Comparison of ENCODE assay signal across 10 mouse cellular contexts in the genomic region with DNA sequence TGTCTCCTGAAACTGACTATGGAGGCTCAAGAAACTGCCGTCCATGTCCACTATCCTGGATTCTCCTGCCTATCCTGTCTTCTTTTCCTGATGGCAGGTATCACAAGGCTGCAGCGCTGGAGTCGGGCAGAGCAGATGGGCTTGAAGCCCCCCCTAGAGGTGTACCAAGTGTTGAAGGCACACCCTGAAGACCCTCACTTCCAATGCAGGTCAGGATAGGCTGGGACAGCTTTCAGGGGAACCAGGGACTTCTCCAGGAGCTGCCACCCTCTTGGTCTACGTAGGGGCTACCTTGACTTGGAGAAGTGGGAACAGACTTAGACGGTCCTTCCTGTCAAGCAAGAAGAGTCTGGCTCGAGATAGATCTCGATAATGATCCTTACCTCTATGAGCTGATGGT. TPM values are rescaled to one million over a fixed set of nuclear protein-coding genes. Genes with fewer than 3 reads are reported as not detected.
A peak's percentile ranks its signal among the peaks of the same experiment; 100 is the strongest.
DNase-seq lines count a peak whose midpoint lies in the region; ATAC-seq and TF ChIP-seq lines count a peak whose summit lies in the region.
"Had no signal": no experiment of that assay in that cellular context is flagged by ENCODE, and none has a peak within 500 bp of the region (broad histone marks: within the 10 kb centered on the region; RNA-seq: fewer than 3 reads in every experiment).

No protein-coding gene starts in this region.

- no peak for DNase-seq in heart, postnatal 10 days
- no peak for DNase-seq in hindbrain, embryonic 11.5 days (ENCODE audit: low spot score)
- DNase-seq in midbrain, embryonic 11.5 days (ENCODE audit: low spot score, missing footprints): no peak
- DNase-seq in c-Kit-positive CD71-positive TER-119-positive erythroid progenitor cells, embryonic 14.5 days (ENCODE audit: low spot score): no peak
- no peak for DNase-seq in B cell, adult 2 months
- no peak for DNase-seq in thymus, postnatal 4 days
- DNase-seq: lung, postnatal 4 days had no signal

- H3K4me3 ChIP-seq in heart, embryonic 11.5 days (ENCODE audit: low read depth, low read length): peak overlapping the region; percentile 67
- H3K4me3 ChIP-seq in E14TG2a.4 (replicated peaks; ENCODE audit: low read length): peak overlapping the region; percentile 80; the same call in 1 of the 2 replicates
- H3K4me3 ChIP-seq in hindbrain, embryonic 11.5 days (ENCODE audit: low read depth, low read length): no peak overlapping the region
- H3K4me3 ChIP-seq in midbrain, embryonic 11.5 days (ENCODE audit: low read depth, low read length): no peak overlapping the region

- H3K27ac ChIP-seq in heart, embryonic 11.5 days (ENCODE audit: low read depth, low read length): no peak overlapping the region
- H3K27ac ChIP-seq in hindbrain, embryonic 11.5 days (ENCODE audit: low read depth, low read length): no peak overlapping the region
- H3K27ac ChIP-seq in midbrain, embryonic 11.5 days (ENCODE audit: low read depth, low read length): no peak overlapping the region

- TF ChIP-seq CTCF in E14TG2a.4 (conservative IDR thresholded peaks at IDR 0.05; ENCODE audit: low read length): no peak

- H3K4me1 ChIP-seq in heart, embryonic 11.5 days (ENCODE audit: control insufficient read depth, insufficient read depth, low read length): peaks cover 7% of the 10 kb centered on the region; the same call in 1 of the 2 replicates
- peaks cover 53% of the 10 kb centered on the region for H3K4me1 ChIP-seq in E14TG2a.4 (replicated peaks; ENCODE audit: low read depth, low read length)
- H3K4me1 ChIP-seq in hindbrain, embryonic 11.5 days (replicated peaks; ENCODE audit: control insufficient read depth, insufficient read depth, low read length): peaks cover 6% of the 10 kb centered on the region; the same call in 1 of the 2 replicates
- peaks cover 9% of the 10 kb centered on the region for H3K4me1 ChIP-seq in midbrain, embryonic 11.5 days (ENCODE audit: control insufficient read depth, insufficient read depth, low read length)

- peaks cover 3% of the 10 kb centered on the region; the same call in 1 of the 2 replicates for H3K27me3 ChIP-seq in heart, embryonic 11.5 days (ENCODE audit: control insufficient read depth, insufficient read depth, low read length)
- H3K27me3 ChIP-seq in E14TG2a.4 (ENCODE audit: insufficient read depth, low read length): 0 out of 2 replicates have a peak, but pooled peaks cover 10% of the 10 kb centered on the region
- H3K27me3 ChIP-seq in hindbrain, embryonic 11.5 days (ENCODE audit: control insufficient read depth, insufficient read depth, low read length): no peaks in the 10 kb centered on the region
- peaks cover 3% of the 10 kb centered on the region; the same call in 1 of the 2 replicates for H3K27me3 ChIP-seq in midbrain, embryonic 11.5 days (ENCODE audit: control insufficient read depth, insufficient read depth, low read length)

- 79% methylated on average over 7 of the region's 7 CpGs for WGBS in heart, embryonic 11.5 days (ENCODE audit: insufficient replicate concordance)
- 84% methylated on average over 7 of the region's 7 CpGs for WGBS in hindbrain, embryonic 11.5 days
- WGBS in midbrain, embryonic 11.5 days: 81% methylated on average over 7 of the region's 7 CpGs

- H3K9me3 ChIP-seq in heart, embryonic 11.5 days (replicated peaks; ENCODE audit: control insufficient read depth, low read length): no peaks in the 10 kb centered on the region
- no peaks in the 10 kb centered on the region for H3K9me3 ChIP-seq in E14TG2a.4 (ENCODE audit: low read length)
- no peaks in the 10 kb centered on the region for H3K9me3 ChIP-seq in hindbrain, embryonic 11.5 days (ENCODE audit: control insufficient read depth, low read length)
- no peaks in the 10 kb centered on the region for H3K9me3 ChIP-seq in midbrain, embryonic 11.5 days (ENCODE audit: control insufficient read depth, low read length)

- no peaks in the 10 kb centered on the region for H3K36me3 ChIP-seq in heart, embryonic 11.5 days (ENCODE audit: control insufficient read depth, insufficient read depth, low read length)
- no peaks in the 10 kb centered on the region for H3K36me3 ChIP-seq in E14TG2a.4 (ENCODE audit: insufficient read depth, low read length)
- H3K36me3 ChIP-seq in hindbrain, embryonic 11.5 days (ENCODE audit: control insufficient read depth, insufficient read depth, low read length): no peaks in the 10 kb centered on the region
- no peaks in the 10 kb centered on the region for H3K36me3 ChIP-seq in midbrain, embryonic 11.5 days (ENCODE audit: control insufficient read depth, insufficient read depth, low read length)

- peak overlapping the region; percentile 77; the same call in 1 of the 2 replicates for H3K9ac ChIP-seq in heart, embryonic 11.5 days (ENCODE audit: low read depth, low read length)
- H3K9ac ChIP-seq in hindbrain, embryonic 11.5 days (ENCODE audit: low read depth, low read length): no peak overlapping the region
- peak overlapping the region; percentile 67 for H3K9ac ChIP-seq in midbrain, embryonic 11.5 days (ENCODE audit: low read length)

- no peak for ATAC-seq in heart, embryonic 11.5 days (replicated peaks; ENCODE audit: insufficient number of reproducible peaks, low FRiP score, low TSS enrichment)
- no peak for ATAC-seq in hindbrain, embryonic 11.5 days (ENCODE audit: low FRiP score)
- no peak for ATAC-seq in midbrain, embryonic 11.5 days (ENCODE audit: low FRiP score)

- intact Hi-C loops in heart, postnatal 10 days (cut with DNase I): no loop called here

- peak overlapping the region; percentile 87 for H3K4me2 ChIP-seq in heart, embryonic 11.5 days
- peak overlapping the region; percentile 83; the same call in 1 of the 2 replicates for H3K4me2 ChIP-seq in hindbrain, embryonic 11.5 days (replicated peaks; ENCODE audit: low read depth, low read length)
- H3K4me2 ChIP-seq in midbrain, embryonic 11.5 days: no peak overlapping the region

RNA-seq across cellular contexts. Expression of a gene that starts 1.0 kb away (rescaled TPM):
- 17.4 and 19.5 TPM in 2 replicates for polyA plus RNA-seq in heart, embryonic 11.5 days (2014; fragmentation: Nextera tagmentation; extraction: Ambion mirVana)
- 10 to 100 TPM; 10.7 to 13.5 TPM for total RNA-seq in heart, postnatal 10 days (2021)
- polyA plus RNA-seq in hindbrain, embryonic 11.5 days (2014; fragmentation: Nextera tagmentation; extraction: Ambion mirVana): 11.0 and 17.9 TPM in 2 replicates
- polyA plus RNA-seq in midbrain, embryonic 11.5 days (2014; fragmentation: Nextera tagmentation; extraction: Ambion mirVana): 12.2 and 12.6 TPM in 2 replicates

RNA-seq across cellular contexts. Expression of a gene that starts 18.5 kb away (rescaled TPM):
- not detected in 2 replicates for polyA plus RNA-seq in heart, embryonic 11.5 days (2014; fragmentation: Nextera tagmentation; extraction: Ambion mirVana)
- not detected for total RNA-seq in heart, postnatal 10 days (2021)
- polyA plus RNA-seq in hindbrain, embryonic 11.5 days (2014; fragmentation: Nextera tagmentation; extraction: Ambion mirVana): not detected in 2 replicates
- polyA plus RNA-seq in midbrain, embryonic 11.5 days (2014; fragmentation: Nextera tagmentation; extraction: Ambion mirVana): not detected in 2 replicates
- total RNA-seq: gastrocnemius, postnatal 4 days had no signal

RNA-seq across cellular contexts. Expression of a gene that starts 18.6 kb away (rescaled TPM):
- polyA plus RNA-seq in heart, embryonic 11.5 days (2014; fragmentation: Nextera tagmentation; extraction: Ambion mirVana): 1.2 and 2.5 TPM in 2 replicates
- total RNA-seq in heart, postnatal 10 days (2021): 1 to 10 TPM; 1.6 to 2.5 TPM
- polyA plus RNA-seq in hindbrain, embryonic 11.5 days (2014; fragmentation: Nextera tagmentation; extraction: Ambion mirVana): 0.82 and 0.90 TPM in 2 replicates
- 0.31 and 0.32 TPM in 2 replicates for polyA plus RNA-seq in midbrain, embryonic 11.5 days (2014; fragmentation: Nextera tagmentation; extraction: Ambion mirVana)

RNA-seq across cellular contexts. Expression of a gene that starts 31.2 kb away (rescaled TPM):
- polyA plus RNA-seq in heart, embryonic 11.5 days (2014; fragmentation: Nextera tagmentation; extraction: Ambion mirVana): 20.6 and 24.1 TPM in 2 replicates
- 1 to 10 TPM; 6.0 to 8.6 TPM for total RNA-seq in heart, postnatal 10 days (2021)
- polyA plus RNA-seq in hindbrain, embryonic 11.5 days (2014; fragmentation: Nextera tagmentation; extraction: Ambion mirVana): 41.6 and 42.1 TPM in 2 replicates
- polyA plus RNA-seq in midbrain, embryonic 11.5 days (2014; fragmentation: Nextera tagmentation; extraction: Ambion mirVana): 42.4 and 43.5 TPM in 2 replicates

RNA-seq across cellular contexts. Expression of a gene that starts 36.3 kb away (rescaled TPM):
- polyA plus RNA-seq in heart, embryonic 11.5 days (2014; fragmentation: Nextera tagmentation; extraction: Ambion mirVana): 3.1 and 3.6 TPM in 2 replicates
- total RNA-seq in heart, postnatal 10 days (2021): 10 to 100 TPM in 1 of 2 experiments, 1 to 10 TPM in 1; 10.0 to 12.0 TPM
- 2.8 and 3.9 TPM in 2 replicates for polyA plus RNA-seq in hindbrain, embryonic 11.5 days (2014; fragmentation: Nextera tagmentation; extraction: Ambion mirVana)
- polyA plus RNA-seq in midbrain, embryonic 11.5 days (2014; fragmentation: Nextera tagmentation; extraction: Ambion mirVana): 2.1 and 2.3 TPM in 2 replicates

Comparison
In these comparisons a context has a peak if more than half of its experiments do, and no peak if none do; other contexts are left out.
1. H3K4me3 ChIP-seq: peak in heart, embryonic 11.5 days (single experiment) and E14TG2a.4 (single experiment); none in hindbrain, embryonic 11.5 days (single experiment) and midbrain, embryonic 11.5 days (single experiment).